Mouse (Mus musculus): ENCODE data around the gene Mdm1.

Mdm1 gene

GRCm38 (mm10) chr10:118116456-118116855 is 25.2 kb upstream of the Mdm1 start:
- POLR2A ChIA-PET = interaction anchor here in 2 of 4 experiments (0.6 to 0.9 kb wide), 3 partner anchors 25 to 812 kb away, joined by 3 to 4 read pairs (median 4); partner anchors contain the start of gene Mdm1 (in 1 of the 2)
- CTCF ChIA-PET = interaction anchor here in 2 of 4 experiments (0.6 kb wide), 2 partner anchors 612 to 1031 kb away, joined by 3 to 4 read pairs; no protein-coding TSS in a partner anchor

DNA sequence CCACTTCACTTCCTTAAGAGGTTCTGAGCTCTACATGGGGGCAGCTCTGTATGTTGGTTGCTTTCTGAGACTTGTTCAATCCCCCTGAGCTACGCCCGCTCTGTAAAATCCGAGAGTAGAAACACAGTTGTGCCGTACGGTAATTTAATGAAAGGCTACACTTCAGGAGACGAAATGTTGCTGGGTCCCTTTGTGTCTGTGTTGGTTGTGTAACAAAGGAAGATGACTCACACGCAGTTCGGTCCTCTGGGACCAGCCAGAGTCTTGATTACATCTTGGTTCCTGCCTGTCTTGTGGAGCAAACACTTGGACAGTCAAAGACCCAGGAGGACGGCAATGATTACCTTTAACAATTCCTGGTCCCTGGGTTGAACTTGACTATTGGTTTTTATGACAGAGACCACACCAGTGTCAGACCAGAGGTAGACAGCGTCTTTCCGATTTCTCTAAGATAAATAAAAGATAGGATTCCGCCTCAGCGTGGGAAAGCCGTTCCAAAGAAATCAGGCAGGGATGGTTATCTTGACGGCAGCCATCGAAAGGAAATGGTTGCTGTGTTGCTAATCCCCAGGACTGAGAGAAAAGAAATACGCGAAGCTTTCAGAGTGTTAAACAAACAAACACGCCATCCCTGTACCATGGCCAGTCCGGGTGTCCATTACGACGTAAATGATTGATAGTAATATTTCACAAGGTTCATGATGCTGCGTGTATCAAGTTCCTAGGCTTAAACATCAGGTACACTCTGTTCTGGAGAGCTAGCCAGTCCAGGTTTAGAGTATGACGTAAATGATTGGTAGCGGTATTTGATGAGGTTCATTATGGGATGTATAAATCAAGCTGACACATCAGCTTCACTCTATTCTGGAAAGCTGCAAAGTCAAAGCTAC is 20.3 kb upstream of the Mdm1 start:
- CTCF ChIA-PET = interaction anchor here in 1 of 4 experiments (0.6 to 1.4 kb wide), 3 partner anchors 16 to 958 kb away, joined by 3 to 7 read pairs (median 4); no protein-coding TSS in a partner anchor
- POLR2A ChIA-PET = interaction anchor here in 3 of 4 experiments (0.5 to 2.3 kb wide), 12 partner anchors 12 to 1311 kb away, joined by 3 to 12 read pairs (median 4); partner anchors contain the start of gene Mdm1 (in 3 of the 3)

DNA sequence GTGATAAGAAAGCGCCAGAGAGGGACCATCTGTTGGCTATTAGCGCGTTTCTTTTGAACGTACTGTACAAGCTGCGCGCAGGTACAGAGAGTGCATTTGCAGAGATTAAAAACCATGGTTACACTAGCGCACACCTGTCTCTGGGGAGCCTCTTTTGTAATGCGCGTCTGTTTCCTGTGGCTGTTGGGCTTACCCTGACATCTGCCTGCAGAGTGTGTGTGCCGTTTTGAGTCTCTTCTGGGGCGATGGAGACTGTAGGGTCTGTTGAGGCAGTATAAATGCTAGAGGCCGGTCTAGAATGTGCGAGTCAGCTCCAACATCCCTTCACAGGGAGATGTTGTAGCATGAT is 19.7 kb upstream of the Mdm1 start:
- CTCF ChIA-PET = interaction anchor here in 2 of 4 experiments (0.6 to 1.4 kb wide), 3 partner anchors 34 to 957 kb away, joined by 3 to 7 read pairs (median 6); no protein-coding TSS in a partner anchor

GRCm38 (mm10) chr10:118122441-118123162 is 19.0 kb upstream of the Mdm1 start:
- CTCF ChIA-PET = interaction anchor here in 3 of 4 experiments (0.6 to 1.4 kb wide), 3 partner anchors 33 to 1178 kb away, joined by 3 to 8 read pairs (median 6); no protein-coding TSS in a partner anchor
- POLR2A ChIA-PET = interaction anchor here in 1 of 4 experiments (0.5 to 1.9 kb wide), 3 partner anchors 19 to 430 kb away, joined by 3 to 4 read pairs (median 3); partner anchors contain the start of gene Mdm1

More for the DNA sequence above, 19.7 kb upstream of the Mdm1 start:
- POLR2A ChIA-PET = interaction anchor here in 2 of 4 experiments (0.5 to 2.1 kb wide), 7 partner anchors 11 to 430 kb away, joined by 3 to 5 read pairs (median 3); partner anchors contain the start of gene Mdm1 (in 2 of the 2)

GRCm38 (mm10) chr10:118125236-118125635 is 16.4 kb upstream of the Mdm1 start:
- ChIA-PET POLR2A (interaction anchor here in 3 of 4 experiments (0.8 to 3.8 kb wide), 5 partner anchors 11 to 249 kb away, joined by 3 to 15 read pairs (median 5); partner anchors contain the start of gene Mdm1 (in 3 of the 3)), CTCF (interaction anchor here in 3 of 4 experiments (0.7 to 1.6 kb wide), 6 partner anchors 11 to 245 kb away, joined by 3 to 5 read pairs (median 4); partner anchors contain the start of gene Mdm1 (in 2 of the 3))

GRCm38 (mm10) chr10:118125776-118126445 is 15.7 kb upstream of the Mdm1 start:
- CTCF ChIA-PET = interaction anchor here in 3 of 4 experiments (0.7 to 1.6 kb wide), 6 partner anchors 12 to 244 kb away, joined by 3 to 5 read pairs (median 4); partner anchors contain the start of gene Mdm1 (in 2 of the 3)
- POLR2A ChIA-PET = interaction anchor here in 3 of 4 experiments (0.6 to 3.8 kb wide), 6 partner anchors 11 to 249 kb away, joined by 3 to 15 read pairs (median 5); partner anchors contain the start of gene Mdm1 (in 3 of the 3)

DNA sequence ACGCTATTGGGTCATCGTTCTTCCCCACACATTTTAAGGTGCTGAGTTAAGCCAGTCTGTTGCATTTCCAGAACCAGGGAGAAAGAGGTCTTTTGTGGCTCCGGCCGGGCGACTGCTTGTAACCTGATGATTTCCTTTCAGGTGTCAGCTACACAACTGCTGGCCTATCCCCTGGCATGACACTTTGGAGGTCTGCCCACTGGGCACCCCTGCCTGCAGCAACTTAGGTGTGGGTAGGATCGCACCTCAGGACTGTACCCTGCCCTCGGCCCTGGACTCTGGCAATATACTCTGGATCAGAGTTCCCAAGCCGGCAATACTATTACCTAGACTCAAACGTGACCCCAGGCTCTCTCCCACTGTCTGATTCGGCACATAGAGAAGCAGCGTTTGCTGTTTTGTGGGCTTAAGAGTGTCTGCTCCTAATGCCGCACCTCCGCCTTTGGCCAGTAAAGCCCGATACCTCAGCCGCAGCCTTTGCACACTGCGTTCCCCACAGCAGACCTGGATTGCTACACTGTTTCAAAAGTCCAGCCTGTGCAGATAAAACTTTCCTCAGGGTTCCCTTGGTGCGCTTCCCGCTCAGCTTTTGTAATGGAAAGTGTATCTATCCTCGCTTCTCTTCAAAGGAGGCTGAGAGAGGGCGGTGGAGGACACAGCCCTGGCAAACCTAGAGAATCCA is 12.5 kb upstream of the Mdm1 start:
- POLR2A ChIA-PET = interaction anchor here in 3 of 4 experiments (0.8 to 2.9 kb wide), 4 partner anchors 12 to 36 kb away, joined by 3 to 15 read pairs (median 4); partner anchors contain the start of gene Mdm1 (in 3 of the 3)
- CTCF ChIA-PET = no interaction called here

GRCm38 (mm10) chr10:118130016-118130415 is 11.6 kb upstream of the Mdm1 start:
- ChIA-PET POLR2A (interaction anchor here in 3 of 4 experiments (1.2 to 2.9 kb wide), 2 partner anchors 11 kb away, joined by 4 to 15 read pairs (median 6); partner anchors contain the start of gene Mdm1 (in 3 of the 3)), CTCF (no interaction called here)

DNA sequence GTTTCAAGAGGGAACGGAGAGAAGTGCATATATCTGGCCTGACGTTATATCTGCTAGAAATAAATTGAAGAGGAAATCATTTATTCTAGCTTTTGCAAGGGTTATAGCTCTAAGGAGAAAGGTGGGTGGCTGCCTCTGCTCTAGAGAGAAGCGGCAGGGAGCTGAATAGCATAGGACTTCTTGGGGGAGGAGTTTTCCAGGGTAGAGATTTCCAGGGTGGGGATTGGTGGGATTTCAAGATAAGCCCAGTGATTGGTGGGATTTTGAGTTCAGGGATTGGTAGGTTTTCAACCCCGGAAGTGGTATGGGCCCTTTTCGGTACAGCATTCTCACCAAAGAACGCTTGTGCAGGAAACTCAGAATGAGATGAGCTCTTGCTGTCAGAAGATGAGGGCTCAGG is 8.6 kb upstream of the Mdm1 start:
- POLR2A ChIA-PET = interaction anchor here in 3 of 4 experiments (0.7 to 2.2 kb wide), 5 partner anchors 9 to 494 kb away, joined by 3 to 34 read pairs (median 3); partner anchors contain the start of gene Mdm1 (in 2 of the 3)
- CTCF ChIA-PET = no interaction called here

DNA sequence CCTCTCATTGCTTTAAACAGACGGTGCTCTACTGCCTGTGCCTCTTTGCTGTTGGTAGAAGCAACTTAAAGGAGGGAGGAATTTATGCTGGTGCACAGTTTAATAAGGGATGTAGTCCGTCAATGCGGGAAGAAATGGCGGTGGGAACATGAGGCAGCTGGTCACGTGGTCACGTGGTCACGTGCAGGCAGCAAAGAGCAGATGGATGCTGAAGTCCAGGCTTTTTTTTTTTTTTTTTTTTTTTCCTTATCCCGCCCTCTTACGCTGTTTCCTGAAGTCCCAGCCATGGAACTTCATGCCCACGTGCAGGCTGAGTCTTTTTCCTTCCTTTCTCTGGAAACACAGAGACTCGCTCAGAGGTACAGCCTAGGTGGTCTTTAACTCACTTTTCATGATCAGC is 3.1 kb upstream of the Mdm1 start:
- POLR2A ChIA-PET = interaction anchor here in 1 of 4 experiments (0.6 kb wide), 1 partner anchor 15 kb away, joined by 3 read pairs; no protein-coding TSS in a partner anchor
- CTCF ChIA-PET = no interaction called here

DNA sequence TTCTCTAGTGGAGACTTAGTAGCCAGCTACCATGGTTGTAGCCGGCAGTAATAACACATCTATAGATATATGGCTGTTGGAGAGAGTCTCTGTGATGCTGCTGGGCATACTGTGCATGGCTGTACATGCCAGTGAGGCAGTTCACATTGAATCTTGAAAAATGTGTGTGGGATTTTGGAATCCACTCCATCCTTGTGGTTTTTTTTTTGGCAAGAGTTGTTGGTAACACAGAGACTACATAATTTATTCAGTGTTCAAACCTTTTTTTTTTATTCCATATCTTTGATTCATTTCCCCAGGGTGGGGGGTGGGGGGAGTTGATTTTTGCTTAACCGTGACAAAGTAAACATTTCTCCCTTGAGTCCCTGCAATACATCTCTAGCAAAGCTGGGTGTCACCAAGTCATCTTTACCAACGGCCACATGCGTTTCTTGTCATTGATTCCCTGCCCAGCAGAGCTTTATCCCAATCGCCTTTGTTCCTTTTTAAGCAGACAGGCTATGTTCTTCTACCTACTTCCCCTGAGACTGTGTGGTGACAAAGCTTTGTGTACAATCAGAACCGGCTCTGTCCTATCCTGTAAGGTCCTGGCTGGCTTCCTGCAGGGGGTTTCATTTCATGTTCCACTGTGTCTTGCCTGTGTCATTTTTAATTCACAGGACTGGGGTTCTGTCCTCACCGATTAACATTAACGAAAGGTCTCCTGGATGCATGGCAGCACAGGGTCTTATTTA is 1.6 kb upstream of the Mdm1 start:
- ChIA-PET POLR2A (interaction anchor here in 1 of 4 experiments (0.7 kb wide), 1 partner anchor 328 kb away, joined by 3 read pairs; no protein-coding TSS in a partner anchor), CTCF (interaction anchor here in 1 of 4 experiments (0.7 kb wide), 1 partner anchor 16 kb away, joined by 5 read pairs; no protein-coding TSS in a partner anchor)

DNA sequence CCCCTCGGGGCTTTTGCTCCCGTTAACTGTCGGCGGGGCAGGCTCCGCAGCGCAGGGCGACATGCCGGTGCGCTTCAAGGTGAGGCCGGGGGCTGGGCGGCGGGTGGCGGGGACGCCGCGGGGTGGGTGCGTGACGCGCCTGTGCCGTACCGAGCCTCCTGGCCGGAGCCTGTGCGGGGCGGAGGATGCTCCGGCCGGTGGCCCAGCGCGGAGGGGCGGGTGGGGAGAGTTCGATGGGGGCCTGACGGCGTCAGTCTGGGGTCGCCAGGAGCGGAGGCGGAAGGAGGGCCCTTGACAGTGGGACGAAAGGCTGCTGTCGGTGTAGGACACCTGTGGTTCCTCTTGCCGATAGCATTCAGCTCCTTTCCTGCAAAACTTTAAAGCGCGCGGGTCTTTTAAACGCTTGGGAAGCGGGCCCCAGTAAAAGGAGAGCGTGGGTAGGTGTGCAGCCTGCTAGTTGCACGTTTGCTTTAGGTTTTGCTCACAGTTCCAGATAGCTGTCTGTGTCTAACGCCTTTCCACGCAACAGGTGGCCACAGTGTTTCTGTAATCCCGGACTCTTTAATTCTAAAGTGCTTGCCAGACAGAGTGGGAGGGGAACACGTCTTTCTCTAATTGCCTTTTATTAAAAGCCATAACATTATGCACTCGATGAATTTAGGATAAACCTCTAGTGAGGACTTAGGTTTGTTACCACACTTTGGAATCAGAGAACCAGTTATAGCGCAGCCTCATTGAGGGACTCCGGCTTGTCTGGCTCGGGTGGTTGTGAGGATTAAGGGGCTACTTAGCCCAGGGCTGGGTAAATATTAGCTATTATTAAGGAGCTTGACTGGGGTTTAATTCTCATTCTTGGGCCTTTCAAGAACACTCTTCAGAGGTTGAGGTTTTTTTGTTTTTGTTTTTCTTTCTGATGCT is 532 bp downstream of the Mdm1 start:
- ChIA-PET CTCF (interaction anchor here in 3 of 4 experiments (0.7 to 1.1 kb wide), 6 partner anchors 16 to 453 kb away, joined by 3 to 5 read pairs (median 4); no protein-coding TSS in a partner anchor), POLR2A (interaction anchor here in 3 of 4 experiments (0.6 to 1.7 kb wide), 55 partner anchors 8 to 1183 kb away, joined by 3 to 34 read pairs (median 4); partner anchors contain the start of genes Mdm2 (in 1 of the 3) and Nup107 (in 1 of the 3))

- CTCF ChIA-PET = no interaction called here
- POLR2A ChIA-PET = interaction anchor here in 1 of 4 experiments (1.2 kb wide), 1 partner anchor 8 kb away, joined by 3 read pairs; the partner anchor contains the start of gene Mdm1
Measured at GRCm38 (mm10) chr10:118149381-118149780, 7.8 kb downstream of the Mdm1 start.

- ChIA-PET CTCF (no interaction called here), POLR2A (no interaction called here)
Measured at GRCm38 (mm10) chr10:118150866-118151265, 9.3 kb downstream of the Mdm1 start.

DNA sequence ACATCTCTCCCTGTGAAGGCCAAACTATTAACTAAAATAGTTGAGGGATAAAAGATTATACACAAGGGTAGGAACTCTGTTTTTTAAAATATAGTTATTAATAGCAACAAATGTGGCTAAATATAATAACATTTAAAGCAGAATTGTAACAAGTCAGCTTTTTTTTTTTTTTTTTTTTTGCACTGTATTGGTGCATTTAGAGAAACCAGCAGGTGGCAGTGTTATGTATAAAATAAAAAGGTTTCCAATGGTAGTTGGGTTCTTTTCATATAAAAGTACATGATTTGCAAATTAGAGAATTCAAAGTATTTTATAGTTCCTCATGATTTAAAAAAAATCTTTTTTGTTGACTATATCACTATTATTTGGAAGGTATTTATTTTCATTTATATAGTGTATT is 14.3 kb downstream of the Mdm1 start:
- POLR2A ChIA-PET = interaction anchor here in 3 of 4 experiments (0.6 kb wide), 3 partner anchors 254 to 1185 kb away, joined by 3 read pairs; no protein-coding TSS in a partner anchor
- CTCF ChIA-PET = interaction anchor here (0.5 to 3.0 kb wide), 36 partner anchors 9 to 1052 kb away, joined by 3 to 17 read pairs (median 4); no protein-coding TSS in a partner anchor
